Mouse (Mus musculus) liver, embryonic 14.5 days (tissue): Measurements from ENCODE around the gene Asb10.

Source experiments
- CTCF ChIP-seq: IDR thresholded peaks from 2 replicates; pipeline ENCODE4 v1.5.1; 2016; ENCODE audit warnings: antibody characterized with exemption, low read depth, control low read depth
- EP300 ChIP-seq: IDR thresholded peaks from 2 replicates; pipeline ENCODE4 v1.6.1; 2016; ENCODE audit warnings: antibody characterized with exemption, low read depth

DNA sequence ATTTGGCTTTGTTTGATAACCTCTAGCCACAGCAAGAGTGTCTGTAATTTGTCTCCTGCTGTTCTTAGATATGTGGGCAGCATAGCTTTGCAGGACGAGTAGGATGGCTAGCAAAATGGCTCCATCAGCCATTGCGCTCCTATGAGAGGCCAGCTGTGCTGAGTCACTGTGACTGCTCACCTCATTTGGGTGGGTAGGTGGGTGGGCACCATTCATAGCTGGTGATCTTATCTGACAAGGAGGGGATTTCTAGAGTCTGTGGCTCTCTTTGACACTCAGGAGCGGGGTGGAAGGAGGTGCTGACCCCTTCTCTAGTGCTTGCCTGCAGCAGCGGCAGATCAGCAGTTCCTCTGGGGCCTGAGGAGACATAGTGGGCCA is 46.4 kb upstream of the Asb10 start:
- TF ChIP-seq EP300 (no peak), CTCF (no peak)
